Mouse (Mus musculus) embryonic fibroblast, embryonic 13.5 days (primary cell): ENCODE results near the gene Myzap. TPM values are rescaled to one million over a fixed set of nuclear protein-coding genes. Genes with fewer than 3 reads are reported as not detected.

Source experiments
- H3K27ac ChIP-seq: 2 replicates; pipeline ENCODE4 v1.5.1; 2012; ENCODE audit warnings: low read length, control low read depth, inconsistent platforms; ENCODE audit not compliant: insufficient read depth
- H3K4me1 ChIP-seq: 2 replicates; pipeline ENCODE4 v1.6.1; 2011; ENCODE audit warnings: low read length; ENCODE audit not compliant: control insufficient read depth, insufficient read depth
- H3K4me3 ChIP-seq: 2 replicates; pipeline ENCODE4 v1.5.1; 2011; ENCODE audit warnings: mild to moderate bottlenecking, control low read depth, low read length; ENCODE audit not compliant: insufficient read depth
- CTCF ChIP-seq: IDR thresholded peaks from 2 replicates; pipeline ENCODE4 v1.5.1; 2011; ENCODE audit warnings: mild to moderate bottlenecking, control low read depth, low read length, moderate library complexity, borderline replicate concordance; ENCODE audit not compliant: insufficient read depth
- POLR2A ChIP-seq: IDR thresholded peaks from 2 replicates; pipeline ENCODE4 v1.6.1; 2011; ENCODE audit warnings: low read depth, mild to moderate bottlenecking, control low read depth, low read length, moderate library complexity
- polyA plus RNA-seq: library from polyadenylated mRNA; stranded (reverse); fragments of >200 nt; gene quantifications from 2 replicates; pipeline ENCODE4 v1.2.4, GENCODE M21; 2011; ENCODE audit warnings: low read depth; ENCODE audit not compliant: missing spikeins, insufficient read length

Myzap gene
- polyA plus RNA-seq, 1 experiment, result 1.5 TPM

- H3K27ac ChIP-seq, result no peak overlapping the region
- H3K4me3 ChIP-seq, result no peak overlapping the region
- no peaks in the 10 kb centered on the region for H3K4me1 ChIP-seq
- no peak for TF ChIP-seq POLR2A
- TF ChIP-seq CTCF, result no peak
Measured at GRCm38 (mm10) chr9:71523901-71524300, 68.3 kb downstream of the Myzap start.

GRCm38 (mm10) chr9:71519836-71520235, 72.3 kb downstream of the Myzap start:
- no peak overlapping the region for H3K27ac ChIP-seq
- no peak overlapping the region for H3K4me3 ChIP-seq
- TF ChIP-seq POLR2A (no peak), CTCF (no peak)
- H3K4me1 ChIP-seq, result no peaks in the 10 kb centered on the region

GRCm38 (mm10) chr9:71517487-71517886, 74.7 kb downstream of the Myzap start:
- Histone ChIP-seq H3K4me1 (no peaks in the 10 kb centered on the region), H3K27ac (no peak overlapping the region), H3K4me3 (no peak overlapping the region)
- TF ChIP-seq POLR2A (no peak), CTCF (no peak)

- TF ChIP-seq POLR2A, result no peak
- TF ChIP-seq CTCF, result no peak
- no peak overlapping the region for H3K4me3 ChIP-seq
- no peaks in the 10 kb centered on the region for H3K4me1 ChIP-seq
- H3K27ac ChIP-seq, result no peak overlapping the region
Measured at GRCm38 (mm10) chr9:71515862-71516261, 76.3 kb downstream of the Myzap start.

- Histone ChIP-seq H3K4me1 (no peaks in the 10 kb centered on the region; the same call in 1 of the 2 replicates), H3K27ac (no peak overlapping the region), H3K4me3 (no peak overlapping the region)
- TF ChIP-seq POLR2A, result no peak
- TF ChIP-seq CTCF, result no peak
Measured at GRCm38 (mm10) chr9:71513566-71513965, 78.6 kb downstream of the Myzap start.

GRCm38 (mm10) chr9:71512899-71513298, 79.3 kb downstream of the Myzap start:
- TF ChIP-seq CTCF, result no peak
- no peak for TF ChIP-seq POLR2A
- Histone ChIP-seq H3K27ac (no peak overlapping the region), H3K4me1 (no peaks in the 10 kb centered on the region; the same call in 1 of the 2 replicates), H3K4me3 (no peak overlapping the region)

GRCm38 (mm10) chr9:71498391-71499182, 93.6 kb downstream of the Myzap start:
- Histone ChIP-seq H3K4me1 (peaks cover 10% of the 10 kb centered on the region), H3K27ac (peak overlapping the region; percentile 41), H3K4me3 (no peak overlapping the region)
- TF ChIP-seq CTCF (no peak), POLR2A (no peak)

- no peak overlapping the region for H3K4me3 ChIP-seq
- no peak overlapping the region for H3K27ac ChIP-seq
- H3K4me1 ChIP-seq, result no peaks in the 10 kb centered on the region; the same call in 1 of the 2 replicates
- TF ChIP-seq CTCF, result no peak
Measured at GRCm38 (mm10) chr9:71496637-71497036, 95.5 kb downstream of the Myzap start.

- no peaks in the 10 kb centered on the region for H3K4me1 ChIP-seq
- no peak overlapping the region for H3K27ac ChIP-seq
- TF ChIP-seq CTCF (no peak), POLR2A (no peak)
- no peak overlapping the region for H3K4me3 ChIP-seq
Measured at GRCm38 (mm10) chr9:71493771-71494170, 98.4 kb downstream of the Myzap start.

- Histone ChIP-seq H3K4me1 (no peaks in the 10 kb centered on the region), H3K27ac (no peak overlapping the region)
- no peak for TF ChIP-seq CTCF
- TF ChIP-seq POLR2A, result no peak
Measured at GRCm38 (mm10) chr9:71492296-71493025, 99.7 kb downstream of the Myzap start.

GRCm38 (mm10) chr9:71490076-71490475, 102.1 kb downstream of the Myzap start:
- H3K27ac ChIP-seq, result no peak overlapping the region
- no peak for TF ChIP-seq CTCF
- no peak for TF ChIP-seq POLR2A
- no peak overlapping the region for H3K4me3 ChIP-seq
- H3K4me1 ChIP-seq, result no peaks in the 10 kb centered on the region

More at GRCm38 (mm10) chr9:71492296-71493025, 99.7 kb downstream of the Myzap start:
- H3K4me3 ChIP-seq, result no peak overlapping the region
